Mouse (Mus musculus) neural tube, embryonic 10.5 days (tissue): ENCODE measurements around the gene Olfr452.

Experiments used
- DNase-seq: peaks from one replicate; pipeline ENCODE4 v3.0.0-alpha.2; 2017; ENCODE audit warnings: low spot score; ENCODE audit errors: extremely low spot score

Gene Olfr452

DNA sequence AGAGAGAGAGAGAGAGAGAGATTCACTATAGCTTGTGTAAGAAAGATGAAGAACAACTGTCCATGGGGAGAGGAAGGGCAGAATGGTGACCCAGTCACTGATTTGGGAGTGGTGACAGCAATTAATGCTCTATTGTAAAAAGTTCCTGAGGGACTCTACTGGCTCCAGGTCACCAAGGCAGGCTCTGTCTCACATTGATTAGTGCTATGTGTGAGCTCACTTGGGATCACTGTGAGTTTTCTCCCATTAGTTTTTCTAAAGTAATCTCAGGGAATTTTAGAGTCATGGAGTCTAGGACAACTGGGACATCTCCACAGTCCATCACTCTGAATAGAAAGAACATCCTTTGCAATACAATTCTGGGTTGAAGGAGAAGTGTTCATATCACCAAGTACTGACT, at the start of gene Olfr452:
TSS of gene Olfr452 (plus strand) at position 301 of the 400 bp plus-strand sequence.
- no peak for DNase-seq

DNA sequence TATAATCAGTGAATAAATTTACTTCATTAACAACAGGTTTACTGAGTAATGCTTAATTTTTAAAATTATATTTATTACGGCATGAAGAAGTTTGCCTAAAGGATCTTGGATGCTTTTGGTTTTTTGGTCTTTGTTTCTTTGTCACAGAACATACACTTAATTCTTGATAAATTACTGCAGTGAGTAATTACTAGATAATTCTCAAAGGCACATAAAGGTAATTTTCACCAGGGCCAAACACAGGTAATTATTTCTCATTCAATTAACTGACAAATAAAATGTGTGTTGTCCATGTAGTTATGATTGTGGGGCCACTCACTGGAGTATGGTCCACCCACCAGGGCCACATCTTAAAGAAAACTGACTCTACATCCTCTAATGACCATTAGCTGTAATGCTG, 45.8 kb upstream of the Olfr452 start, which contains the start of gene Olfr453:
TSS of gene Olfr453 (plus strand) at position 301 of the 400 bp plus-strand sequence.
- DNase-seq = no peak

DNA sequence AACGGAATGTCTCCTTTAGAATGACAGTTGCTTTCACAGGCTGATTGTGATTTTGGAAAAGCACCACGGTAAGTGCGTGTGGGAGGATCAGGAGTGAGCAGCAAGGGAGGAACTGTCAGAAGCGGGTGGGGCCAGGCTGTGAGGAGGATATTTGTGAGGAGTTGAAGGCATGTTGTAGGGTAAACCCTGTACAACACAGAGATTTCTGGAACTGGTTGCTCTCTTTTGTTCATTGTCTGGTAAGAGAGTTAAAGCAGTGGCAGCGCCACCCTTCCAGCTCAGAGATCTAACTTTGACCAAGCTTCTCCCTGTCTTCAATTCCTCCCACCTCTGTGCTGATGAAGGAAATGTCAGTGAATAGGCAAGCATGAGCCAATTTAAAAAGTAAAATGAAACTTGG, 42.6 kb upstream of the Olfr452 start:
- no peak for DNase-seq

DNA sequence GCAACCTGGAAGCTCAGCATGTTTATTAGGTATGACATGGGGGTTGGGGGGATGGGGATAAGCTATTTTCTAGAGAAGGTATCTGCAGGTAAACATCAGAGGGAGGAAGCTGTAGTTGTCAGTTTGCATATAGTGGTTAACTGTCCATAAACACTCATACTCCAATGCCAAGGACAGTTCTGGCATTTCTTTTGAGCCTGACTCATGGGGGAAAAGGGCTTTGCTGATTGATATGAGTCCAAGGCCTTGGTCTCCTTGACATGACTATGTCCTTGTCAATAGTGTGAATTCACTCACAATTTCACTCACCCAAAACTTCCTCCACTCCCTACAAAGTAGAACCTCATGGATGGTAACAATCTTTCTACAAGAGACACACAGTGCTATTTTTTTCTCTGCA, 37.0 kb upstream of the Olfr452 start:
- no peak for DNase-seq

DNA sequence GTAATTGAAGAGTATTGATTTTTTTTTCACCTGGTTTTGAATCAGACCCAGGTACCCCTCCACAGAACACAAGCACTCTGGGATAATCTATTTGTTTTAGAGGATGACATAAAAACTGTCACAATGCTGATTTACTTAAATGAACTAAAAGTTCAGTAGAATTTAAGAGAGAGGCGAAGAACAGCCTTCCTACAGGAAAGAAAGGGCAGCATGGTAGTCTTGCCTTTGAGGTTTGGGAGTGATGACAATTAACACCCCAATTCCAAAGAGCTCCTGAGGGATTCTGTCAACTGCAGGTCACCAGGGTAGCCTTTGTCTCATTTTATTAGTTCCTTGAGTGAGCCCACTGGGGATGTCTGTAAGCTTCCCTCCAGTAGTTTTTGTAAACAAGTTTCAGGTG, 28.8 kb upstream of the Olfr452 start, which contains the start of gene Olfr38:
TSS of gene Olfr38 (plus strand) at position 301 of the 400 bp plus-strand sequence.
- no peak for DNase-seq

DNA sequence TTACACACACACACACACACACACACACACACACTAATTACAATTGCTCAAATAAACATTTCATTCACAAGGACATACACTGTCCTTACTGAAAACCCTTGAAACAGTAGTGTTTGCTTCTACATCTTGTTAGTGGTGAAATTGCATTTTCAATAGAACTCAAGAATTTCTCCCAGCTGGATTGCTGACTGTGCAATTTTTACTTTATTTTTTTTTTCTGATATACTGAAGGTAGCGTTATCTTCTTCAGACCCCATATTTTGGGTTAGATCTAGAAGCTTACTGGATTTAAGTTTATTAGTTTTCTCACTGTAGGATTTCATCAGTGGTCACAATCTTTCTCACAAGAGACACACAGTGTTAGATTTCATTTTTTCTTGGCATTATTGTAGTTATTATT, 7.8 kb upstream of the Olfr452 start:
- DNase-seq = no peak

DNA sequence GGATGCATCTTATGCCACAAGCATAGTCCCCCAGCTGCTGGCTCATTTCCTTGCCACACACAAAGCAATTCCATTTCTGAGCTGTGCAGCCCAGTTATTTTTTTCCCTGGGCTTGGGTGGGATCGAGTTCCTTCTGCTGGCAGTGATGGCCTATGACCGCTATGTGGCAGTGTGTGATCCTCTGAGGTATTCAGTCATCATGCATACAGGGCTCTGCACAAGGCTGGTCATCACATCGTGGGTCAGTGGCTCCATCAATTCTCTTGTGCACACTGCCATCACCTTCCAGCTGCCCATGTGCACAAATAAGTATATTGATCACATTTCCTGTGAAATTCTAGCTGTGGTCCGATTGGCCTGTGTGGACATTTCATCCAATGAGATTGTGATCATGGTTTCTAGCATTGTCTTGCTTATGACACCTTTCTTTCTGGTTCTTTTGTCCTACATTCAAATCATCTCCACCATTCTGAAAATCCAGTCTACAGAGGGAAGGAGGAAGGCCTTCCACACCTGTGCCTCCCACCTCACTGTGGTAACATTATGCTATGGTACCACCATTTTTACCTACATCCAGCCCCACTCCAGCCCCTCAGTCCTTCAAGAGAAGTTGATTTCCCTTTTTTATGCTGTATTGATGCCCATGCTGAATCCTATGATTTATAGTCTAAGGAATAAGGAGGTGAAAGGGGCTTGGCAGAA, 5.5 kb downstream of the Olfr452 start:
- no peak for DNase-seq

DNA sequence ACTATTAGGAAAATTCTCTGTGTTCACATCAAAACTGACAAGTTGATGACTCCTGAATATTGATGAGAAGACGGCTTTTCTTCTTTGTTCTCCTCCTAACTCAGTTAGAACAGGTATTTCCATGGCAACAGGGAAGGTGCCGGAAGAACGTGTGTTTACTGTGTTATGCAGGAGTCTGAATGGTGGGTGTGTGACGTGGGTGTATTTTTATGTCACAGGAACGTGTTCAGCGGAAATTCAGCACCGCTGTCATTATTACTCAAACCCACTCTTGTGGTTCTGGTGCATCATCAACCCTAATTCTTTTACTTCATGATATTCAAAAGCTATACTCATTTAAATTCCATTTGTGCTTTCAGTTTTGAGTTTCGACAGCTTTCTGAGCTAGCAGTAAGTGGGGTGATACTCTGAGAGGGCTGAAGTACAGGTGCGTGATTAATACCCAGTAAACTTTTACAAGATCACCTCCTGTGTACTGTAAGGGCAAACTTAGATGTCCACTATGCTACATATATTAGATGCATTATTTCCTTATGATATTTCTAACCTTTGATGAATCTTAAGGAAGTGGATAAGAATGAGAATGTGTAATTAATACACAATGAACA, 6.2 kb downstream of the Olfr452 start:
- no peak for DNase-seq

DNA sequence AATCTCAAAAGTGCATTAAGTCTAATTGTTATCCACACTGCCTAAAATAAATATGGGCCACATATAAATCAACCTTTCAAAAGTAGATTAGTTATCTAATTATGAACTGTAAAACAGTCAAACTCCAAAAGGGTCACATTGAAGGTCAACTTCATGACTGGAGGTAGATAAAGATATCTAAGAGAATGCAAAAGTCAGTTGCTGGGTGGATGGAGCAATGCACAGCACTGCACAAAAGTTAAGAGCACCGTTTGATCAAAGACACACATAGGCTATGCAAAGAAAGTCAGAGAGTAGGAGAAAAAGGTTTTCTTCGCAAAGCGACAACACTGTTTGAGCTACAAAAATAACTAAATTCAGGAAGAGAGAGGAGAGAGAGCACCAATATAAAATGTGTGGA, 10.1 kb downstream of the Olfr452 start:
- no peak for DNase-seq

DNA sequence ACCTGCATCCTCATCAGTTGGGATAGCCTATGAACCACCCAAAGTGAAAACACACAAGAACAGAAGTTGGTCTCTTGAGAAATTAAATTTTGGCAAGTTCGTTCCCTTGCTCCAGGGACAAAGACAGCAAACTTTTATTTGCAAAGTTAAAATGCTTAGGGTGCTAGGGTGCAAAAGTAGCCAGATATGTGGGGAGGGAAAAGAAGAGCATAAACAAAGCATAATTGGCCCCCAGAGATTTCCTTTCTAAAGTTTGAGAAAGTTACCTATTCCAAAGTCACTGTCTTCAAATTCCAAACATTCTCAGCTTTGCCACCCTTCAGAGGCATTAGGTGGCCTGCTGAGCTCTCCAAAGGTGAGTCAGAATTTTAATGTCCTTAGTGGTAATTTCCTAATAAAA, 26.7 kb downstream of the Olfr452 start, which contains the start of gene Olfr450:
TSS of gene Olfr450 (plus strand) at position 301 of the 400 bp plus-strand sequence.
- DNase-seq = no peak

DNA sequence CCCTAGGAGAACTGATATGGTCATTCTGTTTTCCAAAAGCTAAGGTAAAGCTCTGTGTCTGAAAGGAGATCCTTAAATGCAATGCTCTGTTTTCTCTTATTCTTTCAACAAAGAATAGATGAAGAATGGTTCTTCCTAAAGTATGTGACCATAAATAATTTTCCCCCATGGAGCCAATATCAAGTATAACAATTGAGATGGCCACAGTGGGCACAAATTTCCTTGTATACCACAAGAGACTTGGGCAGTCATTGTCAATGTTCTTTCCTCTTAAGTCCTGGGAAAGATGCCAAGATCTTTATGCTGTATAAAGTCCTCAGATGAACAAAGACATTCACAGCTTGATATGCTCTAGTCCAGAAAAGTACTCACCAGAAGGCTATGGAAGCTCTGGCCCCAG, 49.2 kb downstream of the Olfr452 start, which contains the start of gene Olfr449:
TSS of gene Olfr449 (plus strand) at position 301 of the 400 bp plus-strand sequence.
- DNase-seq = no peak
